Mouse (Mus musculus) ES-E14 (cell line): Measurements from ENCODE around the gene Nr1d2. TPM values are rescaled to one million over a fixed set of nuclear protein-coding genes. Genes with fewer than 3 reads are reported as not detected.
"Not testable (repeated sequence)": the region's sequence is repeated elsewhere in the genome, so short reads cannot be mapped to it uniquely, and the experiment has no call there.

Experiments used
- DNase-seq: peaks from one replicate; pipeline ENCODE4 v3.0.0-alpha.2; 2013; ENCODE audit warnings: low read depth, low spot score
- H3K27ac ChIP-seq: 2 replicates; pipeline ENCODE4 v1.5.1; 2012; ENCODE audit warnings: low read depth, mild to moderate bottlenecking, low read length, moderate library complexity, mixed read lengths; ENCODE audit not compliant: poor library complexity, insufficient read depth, severe bottlenecking
- H3K36me3 ChIP-seq: 2 replicates; pipeline ENCODE4 v1.6.1; 2012; ENCODE audit warnings: mild to moderate bottlenecking, low read length, moderate library complexity, mixed read lengths; ENCODE audit not compliant: control insufficient read depth, poor library complexity, insufficient read depth, severe bottlenecking
- H3K4me1 ChIP-seq, 2 experiments: fragments of 150-350 bp in 1 of 2; sonication (generic) in 1 of 2; 2 replicates each; pipeline ENCODE4 v1.6.1; 2012; ENCODE audit warnings: low read length in 2 of 2, mild to moderate bottlenecking in 1 of 2, mixed read lengths in 1 of 2; ENCODE audit not compliant: control insufficient read depth in 2 of 2, insufficient read depth in 2 of 2, poor library complexity in 1 of 2
- H3K4me3 ChIP-seq, 2 experiments: fragments of 150-350 bp in 1 of 2; sonication (generic) in 1 of 2; 2 replicates each; pipeline ENCODE4 v1.5.1; 2012; ENCODE audit warnings: low read length in 2 of 2, low read depth in 1 of 2, mild to moderate bottlenecking in 1 of 2, mixed read lengths in 1 of 2; ENCODE audit not compliant: insufficient read depth in 1 of 2, poor library complexity in 1 of 2, severe bottlenecking in 1 of 2
- H3K9ac ChIP-seq: 2 replicates; pipeline ENCODE4 v1.6.1; 2012; ENCODE audit warnings: low read depth, mild to moderate bottlenecking, low read length, mixed read lengths; ENCODE audit not compliant: poor library complexity, insufficient read depth, severe bottlenecking
- H3K9me3 ChIP-seq: fragments of 150-350 bp; sonication (generic); 2 replicates; pipeline ENCODE4 v1.6.1; 2012; ENCODE audit warnings: low read depth, mild to moderate bottlenecking, low read length; ENCODE audit not compliant: control insufficient read depth, insufficient read depth
- CHD2 ChIP-seq: IDR thresholded peaks from 2 replicates; pipeline ENCODE4 v1.6.1; 2014; ENCODE audit warnings: mild to moderate bottlenecking, low read depth, low read length, inconsistent platforms
- HCFC1 ChIP-seq: IDR thresholded peaks from 2 replicates; pipeline ENCODE4 v1.6.1; 2012; ENCODE audit warnings: low read length, inconsistent platforms, borderline replicate concordance; ENCODE audit not compliant: insufficient read depth
- MAFK ChIP-seq: IDR thresholded peaks from 2 replicates; pipeline ENCODE4 v1.6.1; 2014; ENCODE audit warnings: mild to moderate bottlenecking, low read depth, low read length, inconsistent platforms; ENCODE audit not compliant: insufficient read depth
- ZC3H11A ChIP-seq: IDR thresholded peaks from 2 replicates; pipeline ENCODE4 v1.6.1; 2012; ENCODE audit warnings: low read depth, mild to moderate bottlenecking, inconsistent platforms, low read length, borderline replicate concordance
- ZNF384 ChIP-seq: IDR thresholded peaks from 2 replicates; pipeline ENCODE4 v1.6.1; 2012; ENCODE audit warnings: low read depth, low read length, inconsistent platforms
- in situ Hi-C, 2 experiments: fragments of 600-800 bp; cut with MboI; formaldehyde crosslinking; loops; one replicate each; pipeline ENCODE4 v1.15.1; 2025; ENCODE audit warnings: low sequenced_read_pairs in 2 of 2, inconsistent platforms in 1 of 2; ENCODE audit not compliant: unreplicated experiment in 2 of 2
- total RNA-seq: library from RNA; depleted of rRNA; stranded (reverse); fragments of 300-350 nt; gene quantifications from 2 replicates; pipeline ENCODE4 v1.2.3, GENCODE M21; 2012; rRNA removed

Nr1d2 gene
- total RNA-seq, 1 experiment, result 18.7 TPM

DNA sequence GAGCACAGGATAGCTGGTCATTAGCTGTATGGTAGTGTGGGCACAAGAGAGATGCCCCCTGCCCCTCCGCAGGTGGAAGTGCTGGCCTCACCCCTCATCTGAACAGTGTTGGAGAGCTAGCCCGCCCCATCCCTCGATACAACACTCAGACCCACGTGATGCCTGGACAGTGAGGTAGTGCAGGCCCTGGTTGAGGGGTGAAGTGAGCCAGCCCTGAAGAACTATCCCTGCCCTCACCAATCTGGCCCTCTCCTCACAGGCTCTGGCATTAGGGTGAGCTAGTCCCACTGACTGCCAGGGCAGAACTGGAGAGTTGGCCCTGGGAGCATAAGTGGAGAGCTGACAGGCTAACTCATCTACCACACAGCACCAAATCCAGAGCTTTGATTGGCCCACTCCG, 37.5 kb downstream of the Nr1d2 start:
- no peaks in the 10 kb centered on the region for H3K9me3 ChIP-seq
- H3K4me1 ChIP-seq, result no peaks in the 10 kb centered on the region
- H3K27ac ChIP-seq, result no peak overlapping the region; the same call in 1 of the 2 replicates
- DNase-seq, result no peak
- no peak overlapping the region for H3K9ac ChIP-seq
- TF ChIP-seq MAFK (no peak), HCFC1 (no peak), ZC3H11A (no peak), CHD2 (no peak), ZNF384 (no peak)
- H3K4me3 ChIP-seq, result no peak overlapping the region
- no peaks in the 10 kb centered on the region for H3K36me3 ChIP-seq
- in situ Hi-C loops, result no loop called here

DNA sequence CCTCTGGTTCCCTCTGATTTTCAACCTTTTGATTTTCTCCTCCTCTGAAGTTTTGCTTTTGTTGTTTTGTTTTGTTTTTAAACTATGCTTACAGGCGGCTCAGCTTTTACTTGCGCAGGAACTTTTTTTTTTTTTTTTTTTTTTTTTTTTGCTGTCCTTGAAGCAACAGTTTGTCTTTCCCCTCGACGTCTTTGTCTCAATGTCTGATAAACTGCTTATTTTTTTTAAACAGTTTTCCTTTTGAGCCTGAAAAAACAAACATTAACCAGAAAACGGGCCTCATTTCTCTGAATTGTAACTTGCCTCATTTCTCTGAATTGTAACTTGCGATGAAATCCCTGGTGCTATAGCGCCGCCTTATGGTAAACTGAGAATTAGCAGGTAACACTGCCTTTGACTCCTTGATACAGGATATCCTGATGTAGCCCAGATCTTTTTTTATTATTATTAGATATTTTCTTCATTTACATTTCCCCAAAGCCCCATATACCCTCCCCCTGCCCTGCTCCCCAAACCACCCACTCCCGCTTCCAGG, 52.0 kb downstream of the Nr1d2 start:
- in situ Hi-C loops, result no loop called here
- no peaks in the 10 kb centered on the region for H3K36me3 ChIP-seq
- TF ChIP-seq ZNF384, result peak; percentile 77
- peak; percentile 69 for TF ChIP-seq ZC3H11A
- TF ChIP-seq CHD2, result no peak
- TF ChIP-seq HCFC1, result no peak

DNA sequence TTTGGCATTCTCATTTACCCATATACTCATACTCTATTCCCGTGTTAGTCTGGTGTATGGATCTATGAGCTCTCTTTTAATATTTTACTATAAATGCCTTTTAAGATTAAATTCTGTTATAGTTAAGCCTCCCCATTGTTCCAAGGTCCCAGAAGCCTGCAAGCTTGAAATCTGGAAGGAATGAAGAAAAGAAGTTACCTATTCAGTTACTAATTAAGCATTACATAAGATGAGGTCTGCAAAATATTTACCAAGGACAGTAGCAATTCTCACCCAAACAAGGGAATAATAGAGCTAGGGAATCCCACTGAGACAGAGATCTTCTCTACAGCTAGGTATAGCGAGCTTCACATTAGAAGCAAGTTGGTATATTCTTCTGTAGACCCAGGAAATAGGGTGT, 61.4 kb downstream of the Nr1d2 start:
- DNase-seq, H3K9ac ChIP-seq, H3K36me3 ChIP-seq, in situ Hi-C loops, H3K4me3 ChIP-seq, H3K4me1 ChIP-seq, H3K27ac ChIP-seq, H3K9me3 ChIP-seq: not testable (repeated sequence)

More for the DNA sequence above, 52.0 kb downstream of the Nr1d2 start:
- H3K4me1 ChIP-seq, result no peaks in the 10 kb centered on the region
- H3K27ac ChIP-seq, result no peak overlapping the region
- H3K4me3 ChIP-seq, result no peak overlapping the region
- peak; percentile 47 for DNase-seq
- H3K9me3 ChIP-seq, result no peaks in the 10 kb centered on the region
- no peak overlapping the region for H3K9ac ChIP-seq

DNA sequence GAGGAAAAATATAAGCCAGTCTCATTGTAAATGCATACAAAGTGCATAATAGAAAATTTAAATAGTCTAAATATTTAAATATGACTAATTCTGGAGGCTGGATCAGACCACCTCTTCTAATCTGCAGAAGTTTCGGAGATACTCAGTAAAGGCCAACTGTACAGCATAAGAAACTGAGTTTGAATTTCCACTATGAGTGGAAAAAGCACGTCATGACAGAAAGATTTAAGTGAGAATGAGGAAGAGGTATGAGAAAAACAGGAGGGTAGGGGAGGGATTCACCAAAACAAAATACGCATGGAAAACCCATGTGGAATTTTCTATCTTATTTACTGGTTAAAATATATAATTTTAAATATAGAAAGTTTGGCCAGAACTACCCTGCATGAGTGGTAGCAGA, 71.3 kb downstream of the Nr1d2 start:
- in situ Hi-C loops, result loop anchor here (25.0 kb wide), 2 partner anchors 105 to 755 kb away; no protein-coding TSS in a partner anchor
- H3K4me3 ChIP-seq, result no peak overlapping the region
- TF ChIP-seq ZC3H11A (no peak), ZNF384 (no peak), MAFK (no peak), CHD2 (no peak), HCFC1 (no peak)

DNA sequence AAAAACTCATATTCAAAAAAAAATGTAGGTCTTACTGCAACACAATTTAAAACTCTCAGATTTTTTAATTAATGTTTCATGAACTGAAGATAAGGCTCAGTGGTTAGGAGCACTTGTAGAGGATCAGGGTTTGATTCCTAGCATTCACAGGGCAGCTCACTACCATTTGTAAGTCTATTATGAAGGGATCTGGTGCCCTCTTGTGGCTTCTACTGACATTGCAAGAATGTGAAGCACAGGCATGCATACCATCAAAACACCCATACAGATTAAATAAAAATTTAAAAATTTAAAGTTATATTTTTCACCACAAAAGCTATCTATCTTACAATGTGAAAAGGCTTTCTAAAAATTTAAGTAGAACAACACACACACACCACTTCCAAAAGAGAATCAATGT, 71.9 kb downstream of the Nr1d2 start:
- no peak overlapping the region for H3K27ac ChIP-seq
- no peaks in the 10 kb centered on the region for H3K36me3 ChIP-seq
- TF ChIP-seq ZC3H11A (peak; percentile 81; the same call in 1 of the 2 replicates), HCFC1 (no peak)
- H3K4me1 ChIP-seq, result no peaks in the 10 kb centered on the region
- peak; percentile 45 for DNase-seq
- no peak overlapping the region for H3K4me3 ChIP-seq
- H3K9me3 ChIP-seq, result no peaks in the 10 kb centered on the region
- H3K9ac ChIP-seq, result no peak overlapping the region
- in situ Hi-C loops, result loop anchor here (25.0 kb wide), 2 partner anchors 105 to 755 kb away; no protein-coding TSS in a partner anchor

More for the DNA sequence above, 71.3 kb downstream of the Nr1d2 start:
- no peak for DNase-seq
- no peaks in the 10 kb centered on the region for H3K4me1 ChIP-seq
- no peak overlapping the region for H3K27ac ChIP-seq
- H3K9ac ChIP-seq, result no peak overlapping the region
- H3K36me3 ChIP-seq, result no peaks in the 10 kb centered on the region
- no peaks in the 10 kb centered on the region for H3K9me3 ChIP-seq

Other genes starting within 250 kb of the Nr1d2 start
- 8.1 and 8.6 TPM in 2 replicates for gene Nkiras1, start 32.0 kb upstream of the Nr1d2 start, total RNA-seq
- 1,492 and 1,639 TPM in 2 replicates for gene Rpl15, start 32.3 kb upstream of the Nr1d2 start, total RNA-seq
- gene Ube2e1, start 92.7 kb upstream of the Nr1d2 start, total RNA-seq, result 10.7 and 17.0 TPM in 2 replicates